Mouse (Mus musculus): ENCODE results near the gene Atg16l2.
A peak's percentile ranks its signal among the peaks of the same experiment; 100 is the strongest.

Gene Atg16l2

GRCm38 (mm10) chr7:101301881-101302456 is at the start of gene Atg16l2:
TSS of gene Atg16l2 (minus strand) at chr7:101302251.
- peak; percentile 9; the same call in 1 of the 2 replicates for TF ChIP-seq GATA4 (IDR thresholded peaks at IDR 0.05; ENCODE audit: insufficient replicate concordance, low read length)

GRCm38 (mm10) chr7:101349861-101350260 is 47.8 kb upstream of the Atg16l2 start:
- TF ChIP-seq GATA4 (IDR thresholded peaks at IDR 0.05; ENCODE audit: insufficient replicate concordance, low read length) = no peak

DNA sequence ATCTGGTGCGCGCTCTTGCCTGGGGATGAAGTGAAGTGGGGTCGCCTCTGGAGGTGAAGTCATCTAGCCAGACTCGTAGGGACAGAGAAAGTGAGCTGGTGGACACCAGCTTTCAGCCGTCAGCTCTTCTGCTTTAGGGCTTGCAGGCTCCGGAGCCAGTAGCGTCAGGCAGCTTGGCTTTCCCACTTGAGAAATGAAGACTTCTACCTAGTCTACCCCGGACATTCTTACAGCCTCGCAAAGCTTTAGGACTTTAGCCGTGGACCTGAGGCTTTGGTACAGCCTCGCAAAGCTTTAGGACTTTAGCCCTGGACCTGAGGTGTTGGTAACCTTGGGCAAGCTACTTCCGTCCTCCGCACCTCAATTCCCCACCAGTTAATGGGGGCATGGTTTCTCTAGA is 46.3 kb upstream of the Atg16l2 start:
- TF ChIP-seq GATA4 (IDR thresholded peaks at IDR 0.05; ENCODE audit: insufficient replicate concordance, low read length) = no peak

- no peak for TF ChIP-seq GATA4 (IDR thresholded peaks at IDR 0.05; ENCODE audit: insufficient replicate concordance, low read length)
Measured at GRCm38 (mm10) chr7:101347767-101348270, 45.8 kb upstream of the Atg16l2 start, which contains the start of gene Arap1. TSS of gene Arap1 (plus strand) at chr7:101348067.

DNA sequence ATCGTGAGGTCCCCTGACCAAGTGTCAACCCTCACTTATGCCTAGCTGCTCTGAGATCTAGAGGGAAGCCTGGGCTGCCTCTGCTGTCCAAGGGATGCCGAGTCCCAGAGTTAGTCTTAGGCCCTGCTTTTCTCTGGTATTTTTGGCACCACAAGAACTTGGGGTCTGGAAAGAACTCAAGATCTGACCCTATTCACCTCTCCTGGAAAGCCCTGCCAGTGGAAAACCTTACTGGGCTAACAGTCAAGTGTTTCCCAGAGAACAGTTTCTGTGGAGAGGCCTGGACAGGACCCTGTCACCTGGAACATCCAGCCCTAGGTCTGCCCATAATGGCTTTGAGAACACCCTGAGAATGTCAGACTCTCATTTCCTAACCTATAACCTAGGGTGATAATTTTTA is 44.9 kb upstream of the Atg16l2 start:
- no peak for TF ChIP-seq GATA4 (IDR thresholded peaks at IDR 0.05; ENCODE audit: insufficient replicate concordance, low read length)

DNA sequence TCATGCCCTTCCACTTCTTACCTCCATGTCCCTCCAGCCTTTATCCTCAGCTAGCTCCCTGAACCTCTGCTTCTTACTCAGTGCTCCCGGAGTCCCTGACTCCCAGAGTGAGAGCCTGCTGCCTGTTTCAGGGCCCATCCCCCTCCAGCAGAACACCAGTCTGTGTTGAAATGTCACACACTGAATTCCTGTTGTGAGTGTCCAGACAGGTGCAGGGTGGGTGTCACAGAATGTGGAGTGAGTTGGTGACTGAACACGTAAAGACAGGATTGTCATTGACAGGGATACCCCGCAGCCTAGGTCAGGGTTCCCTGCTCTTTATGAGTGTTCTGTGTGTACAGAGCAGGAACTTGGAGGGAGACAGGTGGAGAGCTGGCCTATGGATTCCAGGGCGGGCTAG is 42.8 kb upstream of the Atg16l2 start:
- no peak for TF ChIP-seq GATA4 (IDR thresholded peaks at IDR 0.05; ENCODE audit: insufficient replicate concordance, low read length)

GRCm38 (mm10) chr7:101343135-101343534 is 41.1 kb upstream of the Atg16l2 start:
- TF ChIP-seq GATA4 (IDR thresholded peaks at IDR 0.05; ENCODE audit: insufficient replicate concordance, low read length) = no peak

DNA sequence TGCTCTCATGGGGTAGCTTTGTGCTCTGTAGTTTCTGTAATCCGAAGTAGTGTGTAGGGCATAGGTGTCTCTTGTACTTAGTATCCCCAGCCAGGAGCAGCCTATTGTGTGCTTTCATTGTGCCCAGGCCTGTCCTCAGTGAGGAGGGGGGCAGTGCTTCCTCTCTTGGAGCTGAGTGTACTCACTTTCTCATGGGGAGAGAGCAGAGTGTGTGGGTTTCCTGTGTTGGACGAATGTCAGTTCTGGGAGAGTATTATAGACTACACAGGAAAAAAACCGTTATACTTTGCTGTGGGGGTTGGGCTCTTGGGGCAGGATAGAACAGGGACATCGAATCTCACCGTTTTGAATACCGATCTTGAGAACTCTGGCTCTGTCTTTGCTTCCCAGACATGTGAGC is 39.4 kb upstream of the Atg16l2 start:
- TF ChIP-seq GATA4 (IDR thresholded peaks at IDR 0.05; ENCODE audit: insufficient replicate concordance, low read length) = no peak

GRCm38 (mm10) chr7:101337401-101337800 is 35.4 kb upstream of the Atg16l2 start:
- TF ChIP-seq GATA4 (IDR thresholded peaks at IDR 0.05; ENCODE audit: insufficient replicate concordance, low read length) = no peak

GRCm38 (mm10) chr7:101336686-101337085 is 34.6 kb upstream of the Atg16l2 start:
- TF ChIP-seq GATA4 (IDR thresholded peaks at IDR 0.05; ENCODE audit: insufficient replicate concordance, low read length) = no peak

DNA sequence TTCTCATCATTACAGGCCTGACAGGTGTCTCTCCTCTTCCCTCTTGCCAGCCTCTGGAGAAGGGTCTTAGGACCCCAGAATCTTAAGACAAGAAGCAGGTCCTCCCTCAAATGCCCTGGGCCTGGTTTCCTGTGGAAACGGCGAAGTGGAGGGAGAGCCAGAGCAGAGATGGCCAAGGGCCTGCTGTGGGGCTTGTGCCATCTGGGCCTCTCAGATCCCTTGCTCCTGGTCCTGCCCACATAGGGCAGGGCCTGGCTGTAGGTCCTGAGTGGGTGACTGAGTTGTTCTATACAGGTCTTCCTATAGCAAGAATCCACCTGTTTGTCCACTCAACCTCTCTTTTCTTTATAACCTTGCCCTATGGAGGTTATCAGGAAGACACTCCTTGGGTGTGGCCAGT is 33.2 kb upstream of the Atg16l2 start:
- no peak for TF ChIP-seq GATA4 (IDR thresholded peaks at IDR 0.05; ENCODE audit: insufficient replicate concordance, low read length)

DNA sequence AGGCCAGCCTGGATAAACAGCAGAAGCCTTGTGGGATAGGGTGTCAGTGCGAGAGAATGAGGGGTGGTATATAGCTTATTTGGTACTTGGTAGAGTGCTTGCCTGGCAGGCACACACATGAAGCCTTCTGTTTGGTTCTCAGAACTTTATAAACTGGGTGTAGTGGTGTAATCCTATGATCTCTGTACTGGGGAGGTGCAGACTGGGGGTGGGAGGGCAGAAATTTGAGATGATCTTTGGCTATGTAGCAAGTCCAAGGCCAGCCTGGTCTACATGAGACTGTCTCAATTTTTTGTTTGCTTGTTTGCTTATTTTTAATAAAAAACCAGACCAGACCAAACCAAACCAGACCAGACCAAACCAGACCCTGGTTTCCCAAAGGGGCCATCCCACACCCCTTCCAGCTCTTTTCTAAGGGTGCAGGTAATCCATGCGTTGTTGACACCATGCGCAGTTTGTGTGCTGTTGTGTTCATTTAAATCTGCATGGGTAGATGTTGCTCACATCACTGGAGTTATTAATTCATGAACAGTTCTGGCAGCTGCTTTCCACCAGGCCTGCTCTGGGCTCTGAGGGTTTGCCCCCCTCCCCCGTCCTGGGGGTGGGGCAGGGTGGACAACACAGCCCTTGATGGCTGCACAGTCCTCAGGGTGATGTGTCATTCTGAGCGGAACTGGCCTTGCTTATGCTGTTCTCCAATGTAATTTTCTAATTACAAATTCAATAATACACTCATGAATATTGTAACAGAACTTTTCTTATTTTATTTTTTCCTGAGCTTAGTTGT is 30.2 kb upstream of the Atg16l2 start:
- TF ChIP-seq GATA4 (IDR thresholded peaks at IDR 0.05; ENCODE audit: insufficient replicate concordance, low read length) = no peak

- no peak for TF ChIP-seq GATA4 (IDR thresholded peaks at IDR 0.05; ENCODE audit: insufficient replicate concordance, low read length)
Measured at GRCm38 (mm10) chr7:101330841-101331173, 28.8 kb upstream of the Atg16l2 start.

DNA sequence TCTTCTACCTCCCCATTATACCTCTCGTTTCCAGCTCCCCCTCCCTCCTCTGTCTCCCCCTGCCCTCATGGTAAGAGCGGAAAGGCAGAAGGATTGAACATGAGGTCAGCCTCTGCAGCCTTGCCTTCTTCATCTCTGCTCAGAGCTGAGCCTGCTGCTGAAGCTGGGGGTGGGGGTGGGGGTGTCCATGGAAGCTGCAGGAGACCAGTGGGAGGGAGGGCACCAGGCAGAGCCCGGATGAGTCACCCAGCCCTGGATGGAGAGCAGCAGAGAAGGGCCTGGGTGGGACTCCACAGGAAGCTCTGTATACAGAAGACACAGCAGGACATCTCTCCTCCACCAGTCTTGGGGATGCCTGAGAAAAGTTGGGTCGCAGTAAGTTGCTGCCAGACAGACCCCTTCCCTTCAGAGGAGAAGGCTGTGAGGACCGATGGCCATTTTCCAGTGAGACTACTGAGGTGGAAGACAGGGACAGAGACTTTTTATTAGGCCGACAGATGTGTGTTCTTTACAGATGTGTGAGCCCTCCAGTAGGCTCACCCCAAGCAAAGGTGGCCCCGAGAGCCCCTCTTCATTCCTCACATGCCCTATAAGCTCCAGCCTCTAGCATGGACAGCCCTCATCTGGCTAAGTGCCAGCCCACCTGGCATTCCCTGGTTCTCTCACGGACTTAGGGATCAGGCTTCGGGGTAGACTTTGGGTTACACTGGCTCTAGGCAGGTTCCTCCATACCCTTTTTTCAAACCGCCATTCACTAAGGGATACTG is 28.2 kb upstream of the Atg16l2 start:
- no peak for TF ChIP-seq GATA4 (IDR thresholded peaks at IDR 0.05; ENCODE audit: insufficient replicate concordance, low read length)

DNA sequence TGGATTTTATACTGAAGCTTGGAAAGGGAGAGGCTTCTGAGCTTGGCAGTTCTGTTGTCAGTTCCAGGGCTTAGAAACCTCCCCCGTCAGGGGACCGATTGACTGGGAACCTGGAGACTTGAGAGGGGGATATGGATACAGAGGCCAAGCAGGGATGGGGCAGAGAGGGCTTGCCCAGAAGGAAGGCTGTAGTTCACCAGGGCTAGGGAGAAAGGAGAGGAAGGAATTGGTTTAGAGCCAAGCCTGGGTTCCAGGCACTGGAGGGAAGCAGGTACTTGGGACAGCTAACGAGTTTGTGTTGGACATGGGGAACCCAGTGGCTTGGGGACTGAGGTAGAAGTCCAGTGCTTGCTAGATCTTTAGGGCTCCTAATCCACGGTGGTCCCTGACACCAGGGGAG is 27.6 kb upstream of the Atg16l2 start:
- no peak for TF ChIP-seq GATA4 (IDR thresholded peaks at IDR 0.05; ENCODE audit: insufficient replicate concordance, low read length)
